ENCODE assay signal across 9 mouse cellular contexts in genomic region chr16:96718221-96718620, GRCm38 (mm10).
DNase-seq lines count a peak whose midpoint lies in the region; ATAC-seq lines count a peak whose summit lies in the region.
"Had no signal": no experiment of that assay in that cellular context is flagged by ENCODE, and none has a peak within 500 bp of the region (broad histone marks: within the 10 kb centered on the region; RNA-seq: fewer than 3 reads in every experiment).

No protein-coding gene starts in this region.

- intact Hi-C loops in heart, postnatal 25 days (cut with DNase I), result no loop called here

- H3K4me3 ChIP-seq in hindbrain, embryonic 10.5 days, result no peak overlapping the region
- H3K4me3 ChIP-seq in hindbrain, embryonic 12.5 days, result no peak overlapping the region
- H3K4me3 ChIP-seq: heart, embryonic 15.5 days had no signal

- no peaks in the 10 kb centered on the region for H3K27me3 ChIP-seq in hindbrain, embryonic 10.5 days (ENCODE audit: insufficient read depth, poor library complexity, severe bottlenecking)
- H3K27me3 ChIP-seq in hindbrain, embryonic 12.5 days, result no peaks in the 10 kb centered on the region
- H3K27me3 ChIP-seq: heart, embryonic 15.5 days had no signal

- H3K9me3 ChIP-seq in hindbrain, embryonic 10.5 days, result no peaks in the 10 kb centered on the region
- H3K9me3 ChIP-seq in hindbrain, embryonic 12.5 days (replicated peaks), result no peaks in the 10 kb centered on the region
- H3K9me3 ChIP-seq: heart, embryonic 15.5 days had no signal

- H3K4me2 ChIP-seq in hindbrain, embryonic 12.5 days (replicated peaks), result no peak overlapping the region
- H3K4me2 ChIP-seq: heart, embryonic 15.5 days had no signal

- H3K27ac ChIP-seq in hindbrain, embryonic 10.5 days, result no peak overlapping the region
- H3K27ac ChIP-seq in hindbrain, embryonic 12.5 days, result no peak overlapping the region
- H3K27ac ChIP-seq: heart, embryonic 15.5 days had no signal

- no peak for ATAC-seq in hindbrain, embryonic 12.5 days (ENCODE audit: low FRiP score)
- peak; percentile 81 for ATAC-seq in granulocyte monocyte progenitor cell, adult 5-6 weeks (replicated peaks; ENCODE audit: poor library complexity, severe bottlenecking)

- DNase-seq in hindbrain, embryonic 10.5 days (ENCODE audit: low spot score), result peak; percentile 29
- peak; percentile 22 for DNase-seq in thymus, postnatal 4 days
- DNase-seq in thymus, postnatal 10 days (ENCODE audit: low spot score in 2 of 2), result no peak
- DNase-seq in spleen, postnatal 14 days (ENCODE audit: low spot score in 2 of 2), result no peak
- DNase-seq in cerebellum, adult 9-10 months, result no peak
- no peak for DNase-seq in heart, postnatal 25 days (ENCODE audit: low spot score)

- 0 out of 2 replicates have a peak, but pooled peaks cover 7% of the 10 kb centered on the region for H3K4me1 ChIP-seq in hindbrain, embryonic 10.5 days (replicated peaks)
- 0 out of 2 replicates have a peak, but pooled peaks cover 3% of the 10 kb centered on the region for H3K4me1 ChIP-seq in hindbrain, embryonic 12.5 days
- H3K4me1 ChIP-seq: heart, embryonic 15.5 days had no signal

- H3K36me3 ChIP-seq in hindbrain, embryonic 10.5 days, result no peaks in the 10 kb centered on the region
- no peaks in the 10 kb centered on the region for H3K36me3 ChIP-seq in hindbrain, embryonic 12.5 days
- H3K36me3 ChIP-seq: heart, embryonic 15.5 days had no signal

- H3K9ac ChIP-seq in hindbrain, embryonic 12.5 days, result no peak overlapping the region
- H3K9ac ChIP-seq: heart, embryonic 15.5 days had no signal

- 8% methylated on average over 2 of the region's 2 CpGs for WGBS in hindbrain, embryonic 10.5 days
- 5% methylated on average over 2 of the region's 2 CpGs for WGBS in hindbrain, embryonic 12.5 days

Comparison
In these comparisons a context has a peak if more than half of its experiments do, and no peak if none do; other contexts are left out.
1. DNase-seq: peak in hindbrain, embryonic 10.5 days (single experiment) and thymus, postnatal 4 days (single experiment); none in thymus, postnatal 10 days (0 of 2), spleen, postnatal 14 days (0 of 2), cerebellum, adult 9-10 months (single experiment) and heart, postnatal 25 days (single experiment).